Mouse (Mus musculus) c-Kit-positive CD71-positive TER-119-positive erythroid progenitor cells, embryonic 14.5 days (primary cell): Measurements from ENCODE around the gene Cwc25.
"Not testable (repeated sequence)": the region's sequence is repeated elsewhere in the genome, so short reads cannot be mapped to it uniquely, and the experiment has no call there.

Experiments used
- DNase-seq: peaks from one replicate; pipeline ENCODE4 v3.0.0-alpha.2; 2013; ENCODE audit warnings: low spot score

Gene Cwc25

GRCm38 (mm10) chr11:97800691-97801408, 34.5 kb upstream of the Cwc25 start:
- no peak for DNase-seq

GRCm38 (mm10) chr11:97799994-97800690, 33.8 kb upstream of the Cwc25 start:
- DNase-seq, result no peak

GRCm38 (mm10) chr11:97799146-97799993, 33.0 kb upstream of the Cwc25 start:
- DNase-seq, result no peak

- peak; percentile 77 for DNase-seq
These were observed 32.4 kb upstream of the Cwc25 start, which contains the start of gene Lasp1 for GRCm38 (mm10) chr11:97798782-97799145. TSS of gene Lasp1 (plus strand) at chr11:97799000.

GRCm38 (mm10) chr11:97798083-97798435, 31.7 kb upstream of the Cwc25 start:
- no peak for DNase-seq

GRCm38 (mm10) chr11:97797369-97798082, 31.2 kb upstream of the Cwc25 start:
- DNase-seq, result no peak

GRCm38 (mm10) chr11:97796910-97797309, 30.6 kb upstream of the Cwc25 start:
- peak; percentile 62 for DNase-seq

- DNase-seq, result peak; percentile 77
These were observed 26.8 kb upstream of the Cwc25 start for GRCm38 (mm10) chr11:97793165-97793564.

- DNase-seq, result not testable (repeated sequence)
These were observed 24.6 kb upstream of the Cwc25 start for GRCm38 (mm10) chr11:97790778-97791438.

GRCm38 (mm10) chr11:97789727-97790126, 23.4 kb upstream of the Cwc25 start:
- DNase-seq, result no peak

GRCm38 (mm10) chr11:97787961-97788360, 21.6 kb upstream of the Cwc25 start:
- DNase-seq, result no peak

GRCm38 (mm10) chr11:97782564-97782895, 16.2 kb upstream of the Cwc25 start:
- DNase-seq, result no peak

GRCm38 (mm10) chr11:97781832-97782563, 15.6 kb upstream of the Cwc25 start, which contains the start of gene Rpl23:
TSS of gene Rpl23 (minus strand) at chr11:97782437.
- DNase-seq, result peak; percentile 98

- no peak for DNase-seq
These were observed 15.1 kb upstream of the Cwc25 start for GRCm38 (mm10) chr11:97781478-97781831.

- DNase-seq, result no peak
These were observed 13.8 kb upstream of the Cwc25 start for GRCm38 (mm10) chr11:97779968-97780701.

- DNase-seq, result no peak
These were observed 12.6 kb upstream of the Cwc25 start for GRCm38 (mm10) chr11:97778918-97779317.

- no peak for DNase-seq
These were observed 10.8 kb upstream of the Cwc25 start for GRCm38 (mm10) chr11:97777129-97777529.

- no peak for DNase-seq
These were observed 10.3 kb upstream of the Cwc25 start for GRCm38 (mm10) chr11:97776497-97777128.

- DNase-seq, result no peak
These were observed 9.6 kb upstream of the Cwc25 start, which contains the start of gene 1700001P01Rik for GRCm38 (mm10) chr11:97775808-97776496. TSS of gene 1700001P01Rik (minus strand) at chr11:97775918.
